Mouse (Mus musculus): ENCODE measurements around the gene Hist1h3e. TPM values are rescaled to one million over a fixed set of nuclear protein-coding genes. Genes with fewer than 3 reads are reported as not detected.
A peak's percentile ranks its signal among the peaks of the same experiment; 100 is the strongest.
"Not testable (repeated sequence)": the region's sequence is repeated elsewhere in the genome, so short reads cannot be mapped to it uniquely, and the experiment has no call there.

Gene Hist1h3e
- polyA plus RNA-seq, 1 experiment = 1.7 TPM

DNA sequence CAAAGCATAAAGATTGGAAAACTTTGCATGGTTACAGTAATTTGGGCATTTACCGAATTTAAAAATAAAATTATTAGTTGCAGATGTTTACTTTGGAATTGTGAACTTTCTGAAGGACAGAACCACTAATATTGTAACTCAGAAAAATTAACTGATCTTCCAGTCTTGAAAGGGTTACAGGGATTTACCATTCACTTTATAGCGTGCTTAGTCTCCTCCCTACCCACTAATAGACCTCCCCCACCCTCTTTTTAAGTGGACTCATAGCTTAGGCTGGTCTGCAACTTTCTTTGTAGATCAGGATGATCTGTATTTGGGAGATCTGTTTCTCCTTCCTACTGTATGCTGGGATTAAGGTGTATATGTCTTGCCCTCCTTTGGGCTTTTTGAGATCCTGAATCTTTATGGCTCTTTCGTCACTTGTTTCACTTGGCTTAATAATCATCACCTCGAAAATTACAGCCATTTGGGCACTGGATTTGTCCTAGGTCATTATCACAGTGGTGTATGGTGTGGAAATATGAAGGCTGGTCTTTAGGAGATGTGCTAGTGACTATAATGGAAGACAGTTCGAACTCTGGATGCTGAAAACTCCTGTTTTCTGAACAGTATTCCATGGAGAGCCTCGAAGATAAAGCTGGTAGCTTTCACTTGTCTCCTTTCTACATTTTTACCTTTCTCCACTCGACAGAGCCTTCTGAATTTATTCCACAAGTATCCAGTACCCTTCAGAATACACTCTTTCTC lies 25.9 kb downstream of the Hist1h3e start:
- no peaks in the 10 kb centered on the region for H3K79me2 ChIP-seq (ENCODE audit: control insufficient read depth, insufficient read depth)
- TF ChIP-seq POLR2AphosphoS2 (IDR thresholded peaks at IDR 0.05; ENCODE audit: insufficient read length, low read depth) (peak; percentile 15), MYOG (IDR thresholded peaks at IDR 0.05; ENCODE audit: control insufficient read depth in 1 of 3, insufficient read depth in 1 of 3, insufficient read length in 2 of 3, low read depth in 2 of 3) (no peak)
- H3K36me3 ChIP-seq (ENCODE audit: control insufficient read depth, insufficient read depth) = no peaks in the 10 kb centered on the region
- H3K4me3 ChIP-seq = peak overlapping the region; percentile 41
- H3ac ChIP-seq (ENCODE audit: control insufficient read depth, insufficient read length) = no peak overlapping the region
- no peaks in the 10 kb centered on the region for H3K27me3 ChIP-seq (ENCODE audit: control insufficient read depth, insufficient read depth, insufficient read length)
- H3K4me2 ChIP-seq (ENCODE audit: low read depth) = peak overlapping the region; percentile 83

GRCm38 (mm10) chr13:23535137-23536075 lies 26.8 kb downstream of the Hist1h3e start, which contains the start of gene Hist1h3g:
Gene Hist1h3g, plus strand, starts transcription at chr13:23535422.
- TF ChIP-seq E2F4 (IDR thresholded peaks at IDR 0.05; ENCODE audit: insufficient read depth) (peak; percentile 100), POLR2A (IDR thresholded peaks at IDR 0.05; ENCODE audit: insufficient read length, low read depth) (peak; percentile 91), POLR2AphosphoS2 (IDR thresholded peaks at IDR 0.05; ENCODE audit: insufficient read length, low read depth) (peak; percentile 98), MAX (IDR thresholded peaks at IDR 0.05; ENCODE audit: low read depth) (peak; percentile 56)
- H3ac ChIP-seq (ENCODE audit: control insufficient read depth, insufficient read length); H3K36me3 ChIP-seq (ENCODE audit: control insufficient read depth, insufficient read depth); H3K79me2 ChIP-seq (ENCODE audit: control insufficient read depth, insufficient read depth); H3K27me3 ChIP-seq (ENCODE audit: control insufficient read depth, insufficient read depth, insufficient read length): not testable (repeated sequence)
- peak within 1 kb of the TSS; percentile 88 for H3K4me2 ChIP-seq (ENCODE audit: low read depth)
- H3K4me3 ChIP-seq = peak within 1 kb of the TSS; percentile 41

- no peaks in the 10 kb centered on the region for H3K79me2 ChIP-seq (ENCODE audit: control insufficient read depth, insufficient read depth)
- H3K4me3 ChIP-seq = peak overlapping the region; percentile 41
- H3K27me3 ChIP-seq (ENCODE audit: control insufficient read depth, insufficient read depth, insufficient read length) = no peaks in the 10 kb centered on the region
- H3ac ChIP-seq (ENCODE audit: control insufficient read depth, insufficient read length) = no peak overlapping the region
- peak overlapping the region; percentile 88 for H3K4me2 ChIP-seq (ENCODE audit: low read depth)
- no peak for TF ChIP-seq TCF12 (IDR thresholded peaks at IDR 0.05; ENCODE audit: insufficient read depth, poor library complexity, severe bottlenecking)
- TF ChIP-seq POLR2AphosphoS2 (IDR thresholded peaks at IDR 0.05; ENCODE audit: insufficient read length, low read depth) = peak; percentile 59
- no peaks in the 10 kb centered on the region for H3K36me3 ChIP-seq (ENCODE audit: control insufficient read depth, insufficient read depth)
Observed at GRCm38 (mm10) chr13:23534368-23535131, 27.6 kb downstream of the Hist1h3e start.

DNA sequence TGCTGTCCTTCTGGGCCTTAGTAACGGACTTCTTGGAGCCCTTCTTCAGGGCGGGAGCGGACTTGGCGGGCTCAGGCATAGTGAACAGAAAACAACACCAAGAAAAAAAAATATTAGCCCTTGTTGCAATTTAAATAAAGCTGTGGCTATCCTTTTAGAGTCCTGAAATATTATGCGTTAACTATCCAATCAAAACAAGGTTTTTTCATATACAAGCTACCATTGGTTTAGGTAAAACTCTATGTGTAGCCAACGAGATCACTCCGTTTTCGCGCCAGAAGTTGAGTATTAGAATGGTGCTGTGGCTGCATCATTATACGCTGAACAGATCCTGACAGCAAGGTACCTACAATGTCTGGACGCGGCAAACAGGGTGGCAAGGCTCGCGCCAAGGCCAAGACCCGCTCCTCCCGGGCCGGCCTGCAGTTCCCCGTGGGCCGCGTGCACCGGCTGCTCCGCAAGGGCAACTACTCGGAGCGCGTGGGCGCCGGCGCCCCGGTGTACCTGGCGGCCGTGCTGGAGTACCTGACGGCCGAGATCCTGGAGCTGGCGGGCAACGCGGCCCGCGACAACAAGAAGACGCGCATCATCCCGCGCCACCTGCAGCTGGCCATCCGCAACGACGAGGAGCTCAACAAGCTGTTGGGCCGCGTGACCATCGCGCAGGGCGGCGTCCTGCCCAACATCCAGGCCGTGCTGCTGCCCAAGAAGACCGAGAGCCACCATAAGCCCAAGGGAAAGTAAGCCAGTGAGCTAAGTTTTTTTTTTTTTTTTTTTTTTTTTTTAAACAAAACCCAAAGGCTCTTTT lies 28.4 kb downstream of the Hist1h3e start, which contains the start of gene Hist1h2af:
Hist1h2af (plus strand) TSS at position 347 of the 808 bp plus-strand sequence.
- not testable (repeated sequence) for H3K79me2 ChIP-seq (ENCODE audit: control insufficient read depth, insufficient read depth); H3K36me3 ChIP-seq (ENCODE audit: control insufficient read depth, insufficient read depth); H3K27me3 ChIP-seq (ENCODE audit: control insufficient read depth, insufficient read depth, insufficient read length); H3ac ChIP-seq (ENCODE audit: control insufficient read depth, insufficient read length)
- peak within 1 kb of the TSS; percentile 88 for H3K4me2 ChIP-seq (ENCODE audit: low read depth)
- peak within 1 kb of the TSS; percentile 41 for H3K4me3 ChIP-seq
- TF ChIP-seq POLR2A (IDR thresholded peaks at IDR 0.05; ENCODE audit: insufficient read length, low read depth) (peak; percentile 57), POLR2AphosphoS2 (IDR thresholded peaks at IDR 0.05; ENCODE audit: insufficient read length, low read depth) (peak; percentile 79), E2F4 (IDR thresholded peaks at IDR 0.05; ENCODE audit: insufficient read depth) (peak; percentile 68)

DNA sequence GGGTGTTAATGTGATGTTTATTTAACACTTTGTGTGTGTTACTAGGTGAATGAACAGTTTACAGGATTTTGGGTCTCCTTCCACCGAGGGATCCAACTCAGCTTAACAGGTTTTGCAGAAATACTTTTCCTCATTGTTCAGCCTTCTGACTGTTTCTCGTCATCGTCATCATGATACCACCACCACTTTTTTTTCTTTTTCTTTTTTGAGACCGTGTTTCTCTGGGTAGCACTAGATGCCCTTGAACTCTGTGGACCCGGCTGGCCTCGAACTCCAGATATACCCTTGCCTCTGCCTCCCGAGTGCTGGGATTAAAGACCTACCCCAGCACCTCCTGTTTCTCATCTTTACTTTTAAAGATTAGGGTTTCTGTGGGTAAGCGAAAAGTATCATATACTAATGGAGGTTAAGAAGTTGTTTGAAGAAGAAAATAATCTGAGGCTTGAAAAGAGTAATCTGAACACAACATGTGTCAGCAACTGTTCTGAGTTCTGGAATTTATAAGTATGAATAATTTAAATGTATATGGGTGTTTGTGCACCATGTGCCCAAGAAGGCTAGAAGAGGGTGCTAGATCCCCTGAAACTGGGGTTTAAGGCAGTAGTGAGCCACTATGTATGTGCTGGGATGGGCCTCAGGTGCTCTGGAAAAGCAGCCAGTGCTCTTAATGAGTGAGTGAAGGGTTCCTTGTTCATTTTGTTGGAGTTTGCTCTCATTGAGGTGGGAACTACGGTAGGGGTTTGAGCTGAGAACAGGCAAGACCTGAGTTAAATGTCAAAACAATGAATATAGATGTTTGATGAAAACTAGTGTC lies 29.7 kb downstream of the Hist1h3e start:
- Histone ChIP-seq H3K27me3 (ENCODE audit: control insufficient read depth, insufficient read depth, insufficient read length) (no peaks in the 10 kb centered on the region), H3ac (ENCODE audit: control insufficient read depth, insufficient read length) (no peak overlapping the region)
- TF ChIP-seq CEBPB (IDR thresholded peaks at IDR 0.05; ENCODE audit: insufficient read depth, poor library complexity, severe bottlenecking) = no peak
- TF ChIP-seq POLR2AphosphoS2 (IDR thresholded peaks at IDR 0.05; ENCODE audit: insufficient read length, low read depth) = no peak
- no peak for TF ChIP-seq TCF12 (IDR thresholded peaks at IDR 0.05; ENCODE audit: insufficient read depth, poor library complexity, severe bottlenecking)
- TF ChIP-seq MYOG (IDR thresholded peaks at IDR 0.05; ENCODE audit: control insufficient read depth in 1 of 3, insufficient read depth in 1 of 3, insufficient read length in 2 of 3, low read depth in 2 of 3) = no peak
- TF ChIP-seq MYOD1 (IDR thresholded peaks at IDR 0.05; ENCODE audit: control insufficient read depth in 1 of 3, insufficient read length in 2 of 3, low read depth in 2 of 3) = no peak
- TF ChIP-seq SRF (IDR thresholded peaks at IDR 0.05; ENCODE audit: control insufficient read depth, insufficient read length, low read depth) = no peak
- TF ChIP-seq USF1 (IDR thresholded peaks at IDR 0.05; ENCODE audit: low read depth) = no peak
- TF ChIP-seq POLR2A (IDR thresholded peaks at IDR 0.05; ENCODE audit: insufficient read length, low read depth) = no peak
- TF ChIP-seq E2F4 (IDR thresholded peaks at IDR 0.05; ENCODE audit: insufficient read depth) = no peak
- TF ChIP-seq REST (IDR thresholded peaks at IDR 0.05; ENCODE audit: insufficient read depth, insufficient read length) = no peak
- TF ChIP-seq MAX (IDR thresholded peaks at IDR 0.05; ENCODE audit: low read depth) = no peak
- no peak for TF ChIP-seq TCF3 (IDR thresholded peaks at IDR 0.05; ENCODE audit: insufficient read length, low read depth)

More for the DNA sequence above, 29.7 kb downstream of the Hist1h3e start:
- Histone ChIP-seq H3K4me3 (peak overlapping the region; percentile 41), H3K4me2 (ENCODE audit: low read depth) (peak overlapping the region; percentile 79), H3K79me2 (ENCODE audit: control insufficient read depth, insufficient read depth) (no peaks in the 10 kb centered on the region), H3K36me3 (ENCODE audit: control insufficient read depth, insufficient read depth) (no peaks in the 10 kb centered on the region)
